ENCODE assay signal across 19 mouse cellular contexts in genomic region chr3:79563511-79563910, GRCm38 (mm10).
"Had no signal": no experiment of that assay in that cellular context is flagged by ENCODE, and none has a peak within 500 bp of the region (broad histone marks: within the 10 kb centered on the region; RNA-seq: fewer than 3 reads in every experiment).

No protein-coding gene starts in this region.

- H3K27ac ChIP-seq: lung, embryonic 15.5 days; midbrain, embryonic 10.5 days; midbrain, embryonic 13.5 days; neural tube, embryonic 13.5 days; neural tube, embryonic 15.5 days had no signal

- H3K4me2 ChIP-seq: lung, embryonic 15.5 days; midbrain, embryonic 13.5 days; neural tube, embryonic 13.5 days; neural tube, embryonic 15.5 days had no signal

- ATAC-seq: liver, postnatal 0 days; lung, postnatal 0 days; midbrain, embryonic 13.5 days; midbrain, embryonic 16.5 days had no signal

- H3K27me3 ChIP-seq: lung, embryonic 15.5 days; midbrain, embryonic 13.5 days; neural tube, embryonic 13.5 days; neural tube, embryonic 15.5 days had no signal

- H3K9me3 ChIP-seq: lung, embryonic 15.5 days; midbrain, embryonic 10.5 days; midbrain, embryonic 13.5 days; neural tube, embryonic 13.5 days; neural tube, embryonic 15.5 days had no signal

- H3K9ac ChIP-seq: liver, postnatal 0 days; lung, embryonic 15.5 days; midbrain, embryonic 13.5 days; neural tube, embryonic 13.5 days; neural tube, embryonic 15.5 days had no signal

- H3K4me3 ChIP-seq: lung, embryonic 15.5 days; midbrain, embryonic 10.5 days; midbrain, embryonic 13.5 days; myocyte; neural tube, embryonic 13.5 days; neural tube, embryonic 15.5 days had no signal

- H3K36me3 ChIP-seq: lung, embryonic 15.5 days; midbrain, embryonic 10.5 days; midbrain, embryonic 13.5 days; neural tube, embryonic 13.5 days; neural tube, embryonic 15.5 days had no signal

- DNase-seq: liver, postnatal 0 days; lung, adult 2 months; lung, postnatal 14 days; lung, postnatal 36 days; right cerebral cortex, adult 18-20 months; right cerebral cortex, postnatal 25 days; right cerebral cortex, postnatal 4 days; spleen, adult 18-20 months; thymus, adult 18-20 months; thymus, postnatal 14 days; thymus, postnatal 36 days had no signal
